Mouse (Mus musculus) limb, embryonic 13.5 days (tissue): ENCODE measurements around the gene Jmjd1c. TPM values are rescaled to one million over a fixed set of nuclear protein-coding genes. Genes with fewer than 3 reads are reported as not detected.

ENCODE experiments used
- ATAC-seq: fragments of 200-750 bp; cut with Nextera tagmentation; 2 replicates; pipeline ENCODE4 v1.8.0; 2017; ENCODE audit warnings: low read depth, moderate number of reproducible peaks, moderate TSS enrichment; ENCODE audit not compliant: low FRiP score
- H3K27ac ChIP-seq: fragments of 300-500 bp; sonication (generic); 2 replicates; pipeline ENCODE4 v1.5.1; 2015; ENCODE audit warnings: inconsistent platforms, mild to moderate bottlenecking, moderate library complexity
- H3K27me3 ChIP-seq: fragments of 300-500 bp; sonication (generic); 2 replicates; pipeline ENCODE4 v1.6.1; 2015; ENCODE audit warnings: mild to moderate bottlenecking, inconsistent platforms
- H3K36me3 ChIP-seq: fragments of 300-500 bp; sonication (generic); 2 replicates; pipeline ENCODE4 v1.6.1; 2015; ENCODE audit warnings: inconsistent platforms, mild to moderate bottlenecking, moderate library complexity
- H3K4me1 ChIP-seq: fragments of 300-500 bp; sonication (generic); 2 replicates; pipeline ENCODE4 v1.6.1; 2015; ENCODE audit warnings: inconsistent platforms
- H3K4me2 ChIP-seq: fragments of 300-500 bp; sonication (generic); replicated peaks from 2 replicates; pipeline ENCODE4 v1.6.1; 2015; ENCODE audit warnings: inconsistent platforms, mild to moderate bottlenecking, moderate library complexity
- H3K4me3 ChIP-seq: fragments of 300-500 bp; sonication (generic); 2 replicates; pipeline ENCODE4 v1.5.1; 2015; ENCODE audit warnings: moderate library complexity, mild to moderate bottlenecking, inconsistent platforms
- H3K9ac ChIP-seq: fragments of 300-500 bp; sonication (generic); 2 replicates; pipeline ENCODE4 v1.6.1; 2015; ENCODE audit warnings: mild to moderate bottlenecking, inconsistent platforms
- H3K9me3 ChIP-seq: fragments of 300-500 bp; sonication (generic); 2 replicates; pipeline ENCODE4 v1.6.1; 2016; ENCODE audit warnings: inconsistent platforms
- WGBS: fragments of 180-500 bp; shearing (Covaris S2); methylation state at CpG from one replicate; pipeline ENCODE4 v1.1.7; 2015; 5-methylcytosine and 5-hydroxymethylcytosine counted together
- polyA plus RNA-seq: library from polyadenylated mRNA; unstranded; fragments of >200 nt; fragmentation: Nextera tagmentation; extraction: Ambion mirVana; gene quantifications from 2 replicates; pipeline ENCODE4 v1.2.1, GENCODE M21; 2015

Jmjd1c gene
- polyA plus RNA-seq, 1 experiment from 2014 or later, result 47.3 TPM

GRCm38 (mm10) chr10:67187001-67187453, 91.1 kb downstream of the Jmjd1c start:
- Histone ChIP-seq H3K9ac (peak overlapping the region; percentile 59), H3K36me3 (peaks cover 7% of the 10 kb centered on the region), H3K4me2 (peak overlapping the region; percentile 75), H3K27ac (peak overlapping the region; percentile 69; the same call in 1 of the 2 replicates), H3K4me3 (peak overlapping the region; percentile 54), H3K4me1 (peaks cover 19% of the 10 kb centered on the region), H3K9me3 (no peaks in the 10 kb centered on the region), H3K27me3 (no peaks in the 10 kb centered on the region)
- WGBS, result 5% methylated on average over 5 of the region's 5 CpGs
- ATAC-seq, result no peak

DNA sequence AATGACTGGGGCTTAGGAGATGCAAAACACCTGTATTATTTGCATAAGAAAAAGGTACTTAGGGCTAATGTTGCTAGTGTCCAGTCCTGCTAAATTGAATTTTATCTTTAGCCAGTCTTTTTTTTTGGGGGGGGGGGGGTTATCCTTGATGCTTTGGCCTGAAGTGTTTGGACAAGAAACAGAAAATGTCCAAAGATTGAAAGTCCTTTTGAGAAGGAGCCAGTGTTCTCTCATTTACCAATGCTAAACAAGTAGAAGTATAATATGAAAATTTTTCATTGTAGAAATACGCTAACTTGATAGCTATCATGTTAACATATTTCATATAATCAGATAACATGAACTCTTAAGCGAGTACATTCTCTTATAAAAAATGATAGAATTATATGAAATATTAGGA, 92.0 kb downstream of the Jmjd1c start:
- Histone ChIP-seq H3K4me1 (peaks cover 14% of the 10 kb centered on the region), H3K4me3 (peak overlapping the region; percentile 54), H3K36me3 (peaks cover 12% of the 10 kb centered on the region), H3K4me2 (peak overlapping the region; percentile 75), H3K27me3 (no peaks in the 10 kb centered on the region), H3K9ac (no peak overlapping the region), H3K9me3 (no peaks in the 10 kb centered on the region), H3K27ac (no peak overlapping the region)
- no peak for ATAC-seq
- WGBS, result 88% methylated on average over 2 of the region's 2 CpGs

DNA sequence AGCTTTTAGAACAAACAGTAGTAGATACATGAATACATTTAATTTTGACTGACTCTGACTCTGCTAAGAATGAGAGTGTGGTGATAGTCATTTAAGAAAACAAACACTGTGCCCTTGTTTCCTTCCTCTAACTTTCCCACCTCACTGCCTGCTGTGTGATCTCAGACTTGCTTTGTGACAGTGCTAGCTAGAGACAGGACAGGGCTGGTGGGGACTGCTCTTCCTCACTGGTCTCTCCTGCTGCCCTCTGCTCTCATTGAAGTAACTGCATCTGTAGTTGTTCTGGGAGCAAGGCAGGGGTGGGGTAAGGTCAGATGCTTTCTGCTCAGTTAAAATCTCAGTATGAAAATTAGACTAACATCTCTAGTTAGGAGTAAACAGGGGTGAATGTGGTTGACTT, 93.1 kb downstream of the Jmjd1c start:
- H3K4me1 ChIP-seq, result peaks cover 12% of the 10 kb centered on the region
- H3K27ac ChIP-seq, result no peak overlapping the region
- no peaks in the 10 kb centered on the region for H3K9me3 ChIP-seq
- H3K27me3 ChIP-seq, result no peaks in the 10 kb centered on the region
- H3K36me3 ChIP-seq, result peaks cover 15% of the 10 kb centered on the region
- ATAC-seq, result no peak
- peak overlapping the region; percentile 3; the same call in 1 of the 2 replicates for H3K4me3 ChIP-seq
- no peak overlapping the region for H3K9ac ChIP-seq
- peak overlapping the region; percentile 37; the same call in 1 of the 2 replicates for H3K4me2 ChIP-seq

GRCm38 (mm10) chr10:67190261-67190660, 94.3 kb downstream of the Jmjd1c start:
- no peak overlapping the region for H3K4me3 ChIP-seq
- no peak overlapping the region for H3K4me2 ChIP-seq
- no peak for ATAC-seq
- H3K9me3 ChIP-seq, result no peaks in the 10 kb centered on the region
- H3K36me3 ChIP-seq, result peaks cover 21% of the 10 kb centered on the region
- peaks cover 12% of the 10 kb centered on the region for H3K4me1 ChIP-seq
- H3K27me3 ChIP-seq, result no peaks in the 10 kb centered on the region
- no peak overlapping the region for H3K9ac ChIP-seq
- no peak overlapping the region for H3K27ac ChIP-seq
- 90% methylated on average over 1 of the region's 1 CpGs for WGBS

GRCm38 (mm10) chr10:67192366-67192765, 96.4 kb downstream of the Jmjd1c start:
- Histone ChIP-seq H3K9me3 (no peaks in the 10 kb centered on the region), H3K4me3 (no peak overlapping the region), H3K27ac (no peak overlapping the region), H3K9ac (no peak overlapping the region), H3K4me1 (peaks cover 21% of the 10 kb centered on the region), H3K27me3 (no peaks in the 10 kb centered on the region), H3K4me2 (no peak overlapping the region), H3K36me3 (peaks cover 21% of the 10 kb centered on the region)
- no peak for ATAC-seq
- WGBS, result 92% methylated on average over 3 of the region's 3 CpGs

GRCm38 (mm10) chr10:67193003-67193652, 97.2 kb downstream of the Jmjd1c start:
- H3K27me3 ChIP-seq, result no peaks in the 10 kb centered on the region
- ATAC-seq, result no peak
- H3K4me2 ChIP-seq, result no peak overlapping the region
- WGBS, result 64% methylated on average over 3 of the region's 3 CpGs
- peaks cover 19% of the 10 kb centered on the region for H3K4me1 ChIP-seq
- H3K36me3 ChIP-seq, result peaks cover 21% of the 10 kb centered on the region
- H3K9me3 ChIP-seq, result no peaks in the 10 kb centered on the region
- no peak overlapping the region for H3K9ac ChIP-seq
- H3K4me3 ChIP-seq, result no peak overlapping the region
- no peak overlapping the region for H3K27ac ChIP-seq

DNA sequence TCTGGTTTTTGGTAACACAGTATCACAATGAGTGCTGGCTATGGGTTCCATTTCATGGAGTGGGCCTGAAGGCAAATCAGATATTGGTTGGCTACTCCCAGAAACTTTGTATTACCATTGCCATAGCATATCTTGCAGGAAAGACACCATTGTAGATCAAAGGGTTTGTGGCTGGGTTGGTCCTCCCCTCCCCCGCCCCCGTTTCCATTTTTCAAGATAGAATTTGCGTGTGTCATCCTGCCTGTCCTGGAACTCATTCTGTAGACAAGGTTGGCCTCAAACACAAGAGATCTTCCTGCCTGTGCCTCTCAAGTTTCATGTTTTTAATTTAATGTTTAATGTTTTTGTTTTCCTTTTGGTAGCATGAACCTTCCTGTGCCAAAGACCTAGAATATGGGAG, 98.1 kb downstream of the Jmjd1c start:
- no peak for ATAC-seq
- 86% methylated on average over 3 of the region's 3 CpGs for WGBS
- Histone ChIP-seq H3K4me3 (no peak overlapping the region), H3K9ac (no peak overlapping the region), H3K4me1 (peaks cover 15% of the 10 kb centered on the region), H3K36me3 (peaks cover 21% of the 10 kb centered on the region), H3K4me2 (no peak overlapping the region), H3K27ac (no peak overlapping the region), H3K9me3 (no peaks in the 10 kb centered on the region), H3K27me3 (no peaks in the 10 kb centered on the region)

DNA sequence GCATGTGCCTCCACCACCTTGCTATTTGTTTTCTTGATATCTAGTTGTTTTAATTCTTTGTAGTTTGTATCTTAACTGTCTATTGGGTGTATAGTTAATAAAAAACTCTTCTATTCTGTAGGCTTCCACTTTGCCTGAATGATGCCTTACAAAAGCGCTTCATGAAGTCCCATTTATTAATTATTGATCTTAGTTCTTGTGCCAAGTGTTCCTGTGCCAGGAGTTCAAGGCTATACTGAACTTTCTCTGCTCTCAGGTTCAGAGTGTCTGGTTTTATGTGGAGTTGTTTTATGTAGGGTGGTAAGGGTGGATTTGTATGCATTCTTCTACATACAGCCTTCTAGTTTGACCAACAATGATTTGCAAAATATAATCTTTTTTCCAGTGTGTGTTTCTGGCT, 99.7 kb downstream of the Jmjd1c start:
- WGBS, result 94% methylated on average over 1 of the region's 1 CpGs
- ATAC-seq, result no peak
- Histone ChIP-seq H3K4me1 (peaks cover 18% of the 10 kb centered on the region), H3K9ac (no peak overlapping the region), H3K36me3 (peaks cover 16% of the 10 kb centered on the region), H3K4me3 (no peak overlapping the region), H3K27ac (no peak overlapping the region), H3K9me3 (no peaks in the 10 kb centered on the region), H3K27me3 (no peaks in the 10 kb centered on the region), H3K4me2 (no peak overlapping the region)

- Histone ChIP-seq H3K4me3 (no peak overlapping the region), H3K4me2 (no peak overlapping the region), H3K9ac (no peak overlapping the region), H3K9me3 (no peaks in the 10 kb centered on the region), H3K36me3 (peaks cover 13% of the 10 kb centered on the region), H3K27me3 (no peaks in the 10 kb centered on the region), H3K27ac (no peak overlapping the region), H3K4me1 (peaks cover 18% of the 10 kb centered on the region)
- no peak for ATAC-seq
- 58% methylated on average over 4 of the region's 4 CpGs for WGBS
Measured at GRCm38 (mm10) chr10:67197186-67197585, 101.3 kb downstream of the Jmjd1c start.

DNA sequence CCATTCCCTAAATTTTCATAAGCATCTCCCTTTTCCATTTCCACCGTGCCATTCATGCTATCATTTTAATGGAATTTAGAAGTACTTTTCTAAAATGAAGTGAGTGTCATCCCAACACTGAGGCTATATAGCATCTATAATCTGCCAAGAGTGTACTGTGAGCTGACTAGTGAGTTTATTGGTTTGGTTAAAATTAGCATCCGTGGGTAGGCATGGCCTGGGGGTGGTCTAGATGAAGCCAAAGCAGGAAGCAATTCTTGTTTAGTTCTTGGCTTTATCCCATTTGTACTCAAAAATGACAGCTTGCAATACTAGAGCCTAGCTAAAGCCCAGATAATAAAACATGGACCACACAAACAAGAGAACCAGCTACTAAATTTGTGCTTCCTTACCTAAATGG, 101.9 kb downstream of the Jmjd1c start:
- no peak overlapping the region for H3K4me3 ChIP-seq
- peaks cover 18% of the 10 kb centered on the region for H3K4me1 ChIP-seq
- ATAC-seq, result no peak
- H3K36me3 ChIP-seq, result peaks cover 8% of the 10 kb centered on the region; the same call in 1 of the 2 replicates
- no peaks in the 10 kb centered on the region for H3K27me3 ChIP-seq
- WGBS, result 56% methylated on average over 2 of the region's 2 CpGs
- no peaks in the 10 kb centered on the region for H3K9me3 ChIP-seq
- no peak overlapping the region for H3K27ac ChIP-seq
- H3K4me2 ChIP-seq, result no peak overlapping the region
- H3K9ac ChIP-seq, result no peak overlapping the region

DNA sequence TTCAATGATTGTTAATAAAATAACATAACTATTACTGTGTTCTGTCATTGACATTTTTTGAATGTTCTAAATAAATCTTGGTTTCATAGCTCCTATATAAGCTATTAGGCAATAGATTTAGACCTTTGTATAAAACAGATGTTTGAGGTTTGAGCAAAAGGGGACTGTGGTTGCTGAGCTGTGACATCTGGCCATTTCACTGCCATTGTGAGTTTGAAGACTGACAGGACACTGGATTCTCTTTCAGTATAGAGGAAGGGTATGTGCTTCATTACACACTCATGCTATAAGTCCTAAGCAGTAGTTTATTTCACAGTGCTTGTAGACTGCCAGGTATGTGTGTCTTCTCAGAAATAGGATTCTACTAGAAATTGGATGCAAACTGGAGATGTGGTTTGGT, 105.8 kb downstream of the Jmjd1c start:
- H3K4me2 ChIP-seq, result no peak overlapping the region
- no peak overlapping the region for H3K4me3 ChIP-seq
- no peak overlapping the region for H3K9ac ChIP-seq
- no peak overlapping the region for H3K27ac ChIP-seq
- no peaks in the 10 kb centered on the region for H3K9me3 ChIP-seq
- H3K36me3 ChIP-seq, result no peaks in the 10 kb centered on the region
- no peaks in the 10 kb centered on the region for H3K27me3 ChIP-seq
- H3K4me1 ChIP-seq, result peaks cover 20% of the 10 kb centered on the region
- ATAC-seq, result no peak

- no peaks in the 10 kb centered on the region for H3K27me3 ChIP-seq
- H3K4me1 ChIP-seq, result peaks cover 14% of the 10 kb centered on the region
- H3K36me3 ChIP-seq, result no peaks in the 10 kb centered on the region
- no peak for ATAC-seq
- H3K4me3 ChIP-seq, result no peak overlapping the region
- 87% methylated on average over 6 of the region's 6 CpGs for WGBS
- H3K4me2 ChIP-seq, result no peak overlapping the region
- no peaks in the 10 kb centered on the region for H3K9me3 ChIP-seq
- no peak overlapping the region for H3K9ac ChIP-seq
- H3K27ac ChIP-seq, result no peak overlapping the region
Measured at GRCm38 (mm10) chr10:67202470-67202869, 106.5 kb downstream of the Jmjd1c start.
